Mouse (Mus musculus): ENCODE results near the gene Eng. TPM values are rescaled to one million over a fixed set of nuclear protein-coding genes. Genes with fewer than 3 reads are reported as not detected.
A peak's percentile ranks its signal among the peaks of the same experiment; 100 is the strongest.

Gene Eng
- total and polyA plus RNA-seq, 3 experiments, result 0.08 to 0.47 (median 0.13) TPM

GRCm38 (mm10) chr2:32655826-32656225, 9.4 kb downstream of the Eng start:
- dilution Hi-C loops (cut with MboI; ENCODE audit: extremely low pct_ligation_motif_present, extremely low pct_unique_long_range_greater_than_20kb, low sequenced_read_pairs), result no loop called here
- Histone ChIP-seq H3K36me3 (replicated peaks in 1 of 2; ENCODE audit: control insufficient read depth in 1 of 2, insufficient read depth in 1 of 2, low read length in 1 of 2) (no peaks in the 10 kb centered on the region), H3K9me3 (replicated peaks; ENCODE audit: low read length) (no peaks in the 10 kb centered on the region), H3K79me2 (replicated peaks; ENCODE audit: control insufficient read depth, extremely low read depth, insufficient read depth, poor library complexity, severe bottlenecking) (no peaks in the 10 kb centered on the region), H3K4me1 (ENCODE audit: control insufficient read depth in 1 of 2, insufficient read depth in 2 of 2) (peaks cover 13 to 34% of the 10 kb centered on the region in 2 experiments), H3K4me3 (replicated peaks in 1 of 3; ENCODE audit: low read depth in 2 of 3, low read length in 2 of 3, poor library complexity in 1 of 3) (peak overlapping the region in 1 of 3 experiments; percentile 15), H3K9ac (ENCODE audit: insufficient read depth, low read depth) (no peak overlapping the region), H3K27ac (ENCODE audit: insufficient read depth, low read depth) (peak overlapping the region; percentile 26; the same call in 1 of the 2 replicates), H3K4me2 (ENCODE audit: insufficient read depth, low read depth, poor library complexity, severe bottlenecking) (no peak overlapping the region), H3K27me3 (replicated peaks) (no peaks in the 10 kb centered on the region)
- peak; percentile 52 for DNase-seq (ENCODE audit: extremely low read depth)
- TF ChIP-seq HCFC1 (IDR thresholded peaks at IDR 0.05; ENCODE audit: low read depth, low read length) (peak; percentile 35; the same call in 1 of the 2 replicates), SMC3 (IDR thresholded peaks at IDR 0.05; ENCODE audit: low read depth, low read length) (no peak), TCF12 (IDR thresholded peaks at IDR 0.05; ENCODE audit: low read depth, low read length) (peak; percentile 50; the same call in 1 of the 2 replicates), ELF1 (IDR thresholded peaks at IDR 0.05; ENCODE audit: low read depth, low read length) (peak; percentile 56; the same call in 1 of the 2 replicates), MEF2A (IDR thresholded peaks at IDR 0.05; ENCODE audit: borderline replicate concordance, low read depth, low read length) (0 out of 2 replicates have a peak, but pooled peaks have one; percentile 31), CHD2 (IDR thresholded peaks at IDR 0.05; ENCODE audit: low read length) (peak; percentile 50), TBP (conservative IDR thresholded peaks at IDR 0.05; ENCODE audit: low read depth, low read length) (no peak), KAT2A (IDR thresholded peaks at IDR 0.05; ENCODE audit: insufficient replicate concordance, low read length) (no peak), MXI1 (IDR thresholded peaks at IDR 0.05; ENCODE audit: low read depth, low read length) (no peak), ETS1 (conservative IDR thresholded peaks at IDR 0.05; ENCODE audit: low read depth, low read length) (peak; percentile 36), BHLHE40 (IDR thresholded peaks at IDR 0.05; ENCODE audit: low read depth, low read length) (peak; percentile 53), USF1 (IDR thresholded peaks at IDR 0.05; ENCODE audit: low read depth, low read length) (no peak), IRF4 (IDR thresholded peaks at IDR 0.05; ENCODE audit: low read depth, low read length) (peak; percentile 49; the same call in 1 of the 2 replicates)
- in situ Hi-C loops (cut with MboI; ENCODE audit: low pct_ligation_motif_present, low pct_unique_long_range_greater_than_20kb, low sequenced_read_pairs), result no loop called here

DNA sequence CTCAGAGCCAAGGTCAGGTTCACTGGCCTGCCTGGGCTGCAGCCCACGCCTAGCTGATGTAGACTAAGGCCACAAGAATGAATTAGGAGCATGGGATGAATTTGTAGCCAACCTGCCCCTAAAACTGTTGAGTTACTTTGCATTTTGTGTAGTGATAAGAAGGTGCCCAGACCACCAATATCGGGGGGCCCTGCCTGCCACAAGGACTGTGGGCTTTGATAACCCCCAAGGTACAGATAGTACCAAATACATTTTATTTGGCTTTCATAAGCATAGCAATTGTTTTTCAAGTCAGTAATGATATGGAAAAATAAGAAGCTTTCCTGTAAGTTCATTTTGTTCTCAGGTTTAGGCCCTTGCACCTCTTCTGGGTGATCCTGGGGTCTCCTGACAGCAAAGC, 12.5 kb downstream of the Eng start:
- Histone ChIP-seq H3K9ac (ENCODE audit: insufficient read depth, low read depth) (no peak overlapping the region), H3K9me3 (replicated peaks; ENCODE audit: low read length) (no peaks in the 10 kb centered on the region), H3K36me3 (replicated peaks in 1 of 2; ENCODE audit: control insufficient read depth in 1 of 2, insufficient read depth in 1 of 2, low read length in 1 of 2) (no peaks in the 10 kb centered on the region), H3K4me1 (ENCODE audit: control insufficient read depth in 1 of 2, insufficient read depth in 2 of 2) (peaks cover 17 to 50% of the 10 kb centered on the region in 2 experiments), H3K79me2 (replicated peaks; ENCODE audit: control insufficient read depth, extremely low read depth, insufficient read depth, poor library complexity, severe bottlenecking) (no peaks in the 10 kb centered on the region), H3K27ac (ENCODE audit: insufficient read depth, low read depth) (no peak overlapping the region), H3K4me2 (ENCODE audit: insufficient read depth, low read depth, poor library complexity, severe bottlenecking) (no peak overlapping the region), H3K27me3 (replicated peaks) (no peaks in the 10 kb centered on the region), H3K4me3 (replicated peaks in 1 of 3; ENCODE audit: low read depth in 2 of 3, low read length in 2 of 3, poor library complexity in 1 of 3) (no peak overlapping the region)
- DNase-seq (ENCODE audit: extremely low read depth), result no peak
- dilution Hi-C loops (cut with MboI; ENCODE audit: extremely low pct_ligation_motif_present, extremely low pct_unique_long_range_greater_than_20kb, low sequenced_read_pairs) (no loop called here), in situ Hi-C loops (cut with MboI; ENCODE audit: low pct_ligation_motif_present, low pct_unique_long_range_greater_than_20kb, low sequenced_read_pairs) (no loop called here)
- TF ChIP-seq RAD21 (IDR thresholded peaks at IDR 0.05; ENCODE audit: low read depth, low read length) (no peak), GABPA (IDR thresholded peaks at IDR 0.05; ENCODE audit: insufficient replicate concordance, low read depth, low read length) (no peak), IRF4 (IDR thresholded peaks at IDR 0.05; ENCODE audit: low read depth, low read length) (no peak), PAX5 (IDR thresholded peaks at IDR 0.05; ENCODE audit: low read length) (no peak), MAZ (IDR thresholded peaks at IDR 0.05; ENCODE audit: low read depth, low read length) (no peak), JUN (IDR thresholded peaks at IDR 0.05; ENCODE audit: insufficient read depth, low read depth, low read length) (no peak), SIN3A (IDR thresholded peaks at IDR 0.05; ENCODE audit: low read length) (no peak), MAX (IDR thresholded peaks at IDR 0.05; ENCODE audit: low read length) (no peak), HCFC1 (IDR thresholded peaks at IDR 0.05; ENCODE audit: low read depth, low read length) (no peak), MXI1 (IDR thresholded peaks at IDR 0.05; ENCODE audit: low read depth, low read length) (no peak), NRF1 (IDR thresholded peaks at IDR 0.05; ENCODE audit: low read depth, low read length) (no peak), EP300 (IDR thresholded peaks at IDR 0.05; ENCODE audit: low read length) (no peak), ELF1 (IDR thresholded peaks at IDR 0.05; ENCODE audit: low read depth, low read length) (no peak), JUND (conservative IDR thresholded peaks at IDR 0.05; ENCODE audit: low read depth, low read length) (no peak), BHLHE40 (IDR thresholded peaks at IDR 0.05; ENCODE audit: low read depth, low read length) (no peak), E2F4 (IDR thresholded peaks at IDR 0.05; ENCODE audit: insufficient replicate concordance, low read depth, low read length) (no peak), POLR2A (IDR thresholded peaks at IDR 0.05; ENCODE audit: low read depth, low read length) (no peak)
